Mouse (Mus musculus) neutrophil, adult 5-6 weeks (primary cell): ENCODE results near the gene Fastkd5. TPM values are rescaled to one million over a fixed set of nuclear protein-coding genes. Genes with fewer than 3 reads are reported as not detected.
A peak's percentile ranks its signal among the peaks of the same experiment; 100 is the strongest.
"Not testable (repeated sequence)": the region's sequence is repeated elsewhere in the genome, so short reads cannot be mapped to it uniquely, and the experiment has no call there.

Experiments used
- ATAC-seq: fragments of 151-379, 151-347 bp; 2 replicates; pipeline ENCODE4 v1.8.0; 2017; ENCODE audit warnings: mild to moderate bottlenecking, moderate TSS enrichment; ENCODE audit not compliant: insufficient number of reproducible peaks, poor library complexity, low FRiP score, severe bottlenecking; ENCODE audit errors: extremely low read depth
- total RNA-seq: library from RNA; stranded (forward); fragments of 200-1000 nt; gene quantifications from 2 replicates; pipeline ENCODE4 v1.2.3, GENCODE M21; 2017

The Fastkd5 gene
- total RNA-seq: 12.0 and 18.9 TPM in 2 replicates

DNA sequence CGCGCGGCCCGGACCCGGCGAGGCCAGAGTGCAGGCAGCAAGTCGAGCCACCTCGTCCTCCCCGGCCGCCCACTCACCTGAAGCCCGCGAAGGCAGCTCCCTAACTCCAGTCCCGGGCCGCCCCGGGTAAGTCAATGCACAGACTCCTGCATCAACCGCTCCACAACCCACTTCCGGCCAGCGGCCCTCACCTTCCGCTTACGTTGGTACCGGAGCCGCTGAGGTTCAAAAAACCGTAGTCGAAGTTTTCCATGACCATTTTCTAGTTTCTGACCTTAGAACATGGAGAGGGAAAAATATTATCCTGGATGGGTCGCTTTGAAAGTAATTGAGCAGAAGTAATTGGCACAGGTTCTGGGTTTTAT lies at the start of gene Fastkd5, which contains the start of gene Ubox5:
Gene Fastkd5 (minus strand): TSS at position 189 of the 365 bp plus-strand sequence.
Gene Ubox5 (minus strand): TSS at position 200 of the 365 bp plus-strand sequence.
- ATAC-seq: peak; percentile 80

DNA sequence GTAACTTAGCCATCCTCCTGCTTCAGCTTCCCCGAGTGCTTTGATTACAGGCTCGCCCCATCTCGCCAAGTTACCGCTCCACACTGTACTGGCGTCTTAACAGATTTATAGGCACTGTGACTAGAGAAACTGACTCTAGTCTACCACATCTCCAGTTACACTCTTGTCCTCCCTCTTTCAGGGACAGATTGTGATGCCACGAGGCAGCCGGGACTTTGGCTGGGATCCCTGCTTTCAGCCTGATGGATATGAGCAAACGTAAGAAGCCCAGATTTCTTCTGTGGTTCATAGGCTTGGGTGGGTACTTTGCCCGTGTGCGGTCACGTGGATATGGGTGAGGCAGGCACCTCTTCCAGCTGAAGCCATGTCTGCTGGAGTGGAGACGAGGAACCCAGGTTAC lies 49.3 kb upstream of the Fastkd5 start:
- ATAC-seq: no peak

DNA sequence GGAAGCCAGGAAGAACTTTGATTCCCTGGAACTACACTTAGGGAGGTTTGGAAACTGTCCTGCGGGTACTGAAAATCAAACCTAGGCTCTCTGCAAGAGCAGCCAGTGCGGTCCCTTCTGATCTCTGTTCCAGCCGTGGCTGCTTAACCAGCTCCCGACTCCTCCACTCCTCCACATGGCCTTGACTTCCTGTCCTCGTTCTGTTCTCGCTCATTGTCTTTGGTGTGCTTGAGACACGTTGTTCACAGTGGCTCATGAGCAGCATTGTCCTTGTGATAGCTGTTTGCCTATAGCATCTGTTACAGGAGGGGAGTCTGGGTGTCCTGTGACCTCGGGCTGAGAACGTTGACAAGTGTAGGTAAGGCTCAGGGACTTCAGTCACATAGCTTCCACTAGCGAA lies 47.4 kb upstream of the Fastkd5 start:
- no peak for ATAC-seq

DNA sequence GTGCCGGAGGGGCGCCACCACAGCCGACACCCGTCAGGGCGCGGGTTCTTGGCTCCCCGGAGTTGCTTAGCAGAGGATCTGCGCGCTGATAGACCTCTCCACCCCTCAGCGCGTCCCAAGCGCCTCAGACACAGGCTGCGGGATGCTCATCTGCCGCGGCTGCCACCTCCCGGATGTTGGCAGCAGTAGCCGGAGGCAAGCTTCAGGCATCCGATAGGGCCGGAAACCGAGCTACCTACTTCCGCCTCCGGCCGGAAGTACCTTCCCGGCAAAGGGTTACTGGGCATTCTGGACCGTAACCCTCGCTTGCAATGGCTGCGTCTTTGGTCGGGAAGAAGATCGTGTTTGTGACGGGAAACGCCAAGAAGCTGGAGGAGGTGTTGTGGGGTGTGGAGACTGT lies 37.7 kb upstream of the Fastkd5 start, which contains the start of gene Itpa:
Gene Itpa (plus strand): TSS at position 52 of the 400 bp plus-strand sequence.
- ATAC-seq: peak; percentile 90

DNA sequence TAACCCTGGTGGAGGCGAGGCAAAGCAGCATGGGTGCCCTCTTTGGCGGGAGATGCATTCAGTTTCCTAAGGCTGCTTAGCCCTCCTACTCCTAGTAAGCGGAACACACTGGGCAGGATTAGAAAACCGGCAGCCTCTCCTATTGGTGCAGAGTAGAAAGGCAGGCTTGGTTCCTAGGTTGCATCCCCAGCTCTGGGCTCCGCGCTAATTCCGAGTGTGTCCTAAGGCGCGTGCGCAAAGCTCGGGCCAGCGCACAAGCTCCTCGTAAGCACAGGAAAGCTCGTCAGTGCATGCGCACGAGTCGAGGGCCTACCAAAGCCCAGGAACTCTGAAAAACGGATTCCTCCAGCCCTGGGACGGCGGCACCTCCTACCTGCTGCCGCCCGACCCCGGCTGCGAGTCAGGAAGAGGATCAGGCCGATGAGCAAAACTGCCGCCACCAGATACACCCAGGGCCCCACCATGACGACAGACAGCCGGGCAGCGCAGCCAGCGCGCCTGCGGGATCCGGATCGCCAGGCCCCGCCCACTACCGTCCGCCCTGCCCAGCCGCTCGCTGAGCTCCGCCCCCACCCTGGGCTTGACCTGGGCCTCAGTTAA lies 34.4 kb upstream of the Fastkd5 start, which contains the start of gene Ddrgk1:
Gene Ddrgk1 (minus strand): TSS at position 558 of the 600 bp plus-strand sequence.
- ATAC-seq: peak; percentile 59

DNA sequence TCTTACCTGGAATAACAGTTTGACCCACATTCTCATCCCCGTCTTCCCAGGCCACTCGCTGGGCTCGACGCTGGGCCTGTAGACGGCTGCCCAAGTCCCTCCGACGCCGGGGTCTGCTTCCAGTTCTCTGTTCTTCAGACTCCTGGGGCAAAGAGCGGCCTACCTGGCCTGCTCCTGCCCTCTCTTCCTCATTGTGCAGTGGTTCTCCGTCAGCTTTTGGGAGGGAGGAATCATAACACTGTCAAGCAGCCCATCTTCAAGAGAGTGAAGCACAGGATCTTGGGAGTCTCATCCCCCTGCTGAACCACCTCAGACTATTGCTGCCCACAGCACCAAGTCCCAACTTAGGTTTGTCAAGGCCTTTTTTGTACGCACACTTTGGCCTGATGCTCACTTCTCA lies 33.5 kb upstream of the Fastkd5 start:
- ATAC-seq: no peak

DNA sequence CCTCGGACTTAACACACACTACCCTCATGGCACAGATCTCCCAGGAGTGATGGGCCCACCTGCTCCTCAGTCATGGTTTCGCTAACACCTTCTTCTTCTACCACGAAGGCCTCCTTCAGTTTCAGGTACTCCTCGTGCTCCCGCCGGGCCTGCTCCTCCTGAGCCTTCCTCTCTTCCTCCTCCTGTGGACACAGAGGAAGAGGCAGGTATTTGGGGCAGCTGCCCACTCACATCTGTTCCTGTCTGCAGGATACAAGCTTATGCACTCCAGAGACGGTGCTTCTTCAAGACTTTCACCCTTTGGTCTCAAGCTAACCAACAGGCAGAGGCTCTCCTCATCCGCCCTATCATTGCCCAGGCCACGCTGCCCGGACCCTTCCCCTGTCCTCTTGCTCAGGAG lies 28.7 kb upstream of the Fastkd5 start:
- no peak for ATAC-seq

DNA sequence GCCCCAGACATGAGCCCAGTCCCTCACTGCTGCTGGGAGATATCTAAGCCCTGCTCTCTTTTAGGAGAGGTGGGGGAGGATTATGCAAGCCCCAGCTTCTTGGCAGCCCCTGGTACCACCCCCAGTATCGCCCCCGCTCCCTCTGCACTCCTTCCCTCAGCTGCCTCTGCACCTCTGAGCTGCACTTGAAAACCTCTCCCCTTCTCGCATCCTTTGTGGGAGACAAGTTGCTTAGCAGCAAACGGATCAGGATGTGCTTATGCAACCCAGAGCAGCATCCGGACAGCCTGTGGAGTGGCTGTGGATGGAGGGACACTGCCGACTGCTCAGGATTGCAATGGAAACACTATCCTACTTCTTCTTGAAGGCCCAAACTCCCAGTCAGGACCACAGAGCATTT lies 27.7 kb upstream of the Fastkd5 start:
- ATAC-seq: no peak

DNA sequence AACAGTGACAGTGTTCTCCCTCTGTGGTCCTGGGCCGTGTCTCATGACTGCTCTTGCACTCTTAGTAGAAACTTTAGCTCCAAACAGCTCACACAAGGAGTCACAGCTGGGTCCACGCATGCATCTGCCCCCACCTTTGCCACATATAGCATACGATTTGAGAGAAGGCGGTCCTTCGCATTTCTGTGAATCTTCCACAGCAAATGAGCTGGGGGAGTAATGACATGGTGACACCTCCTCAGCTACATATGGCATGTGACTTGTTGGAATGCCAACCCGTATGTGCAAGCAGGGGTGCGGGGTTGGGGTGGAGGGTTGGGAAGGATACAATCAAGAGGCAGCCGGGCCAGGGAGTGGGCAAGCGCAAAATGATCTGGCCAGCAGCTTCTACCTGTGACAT lies 26.7 kb upstream of the Fastkd5 start:
- no peak for ATAC-seq

DNA sequence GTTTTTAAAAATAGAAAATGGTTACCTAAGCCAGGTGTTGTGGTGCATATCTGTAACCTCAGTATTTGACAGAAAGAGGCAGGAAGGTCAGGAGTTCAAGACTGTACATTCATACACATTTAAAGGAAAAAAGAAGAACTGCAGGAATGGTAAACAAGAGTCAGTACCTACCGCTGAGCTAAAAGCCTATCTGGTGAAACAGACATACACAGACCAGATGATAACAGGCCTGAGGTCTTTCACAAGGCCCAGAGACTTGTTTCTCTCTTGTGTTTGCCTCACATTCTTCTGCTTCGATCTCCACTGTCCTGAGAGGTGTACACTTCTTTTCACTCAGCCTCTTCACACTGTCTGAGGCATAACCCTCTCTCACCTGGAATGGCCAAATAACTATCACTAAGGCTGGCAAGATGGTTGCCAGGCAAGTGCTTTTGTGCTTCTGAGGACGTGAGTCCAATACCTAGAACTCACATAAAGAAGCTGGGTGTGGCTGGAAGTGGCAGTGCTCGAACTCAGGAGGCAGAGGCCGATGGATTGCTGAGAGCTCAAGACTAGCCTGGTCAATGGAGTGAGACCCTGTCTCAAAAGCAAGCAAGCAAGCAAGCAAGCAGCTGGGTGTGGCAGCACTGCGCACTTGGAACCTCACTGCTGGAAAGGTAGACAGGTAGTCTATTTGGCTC lies 26.0 kb upstream of the Fastkd5 start:
- ATAC-seq: no peak

DNA sequence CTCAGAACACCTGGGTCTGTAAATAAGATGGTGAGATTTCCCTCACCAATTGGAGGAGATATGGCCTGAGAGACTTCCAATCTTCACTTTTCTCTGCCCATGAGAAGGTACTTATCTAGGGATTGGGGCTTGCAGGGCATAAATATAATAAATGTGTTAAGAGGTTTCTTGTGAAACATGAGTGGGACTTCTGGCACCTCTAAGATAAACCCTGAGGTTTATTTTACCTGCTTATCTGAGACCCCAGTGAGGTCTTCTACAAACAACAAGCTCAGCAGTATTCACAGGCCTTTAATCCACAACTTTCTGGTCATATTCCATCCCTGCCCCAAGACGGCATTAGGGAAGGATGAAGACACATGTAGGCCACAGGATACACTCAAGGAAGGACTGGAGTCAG lies 23.9 kb upstream of the Fastkd5 start:
- ATAC-seq: no peak

DNA sequence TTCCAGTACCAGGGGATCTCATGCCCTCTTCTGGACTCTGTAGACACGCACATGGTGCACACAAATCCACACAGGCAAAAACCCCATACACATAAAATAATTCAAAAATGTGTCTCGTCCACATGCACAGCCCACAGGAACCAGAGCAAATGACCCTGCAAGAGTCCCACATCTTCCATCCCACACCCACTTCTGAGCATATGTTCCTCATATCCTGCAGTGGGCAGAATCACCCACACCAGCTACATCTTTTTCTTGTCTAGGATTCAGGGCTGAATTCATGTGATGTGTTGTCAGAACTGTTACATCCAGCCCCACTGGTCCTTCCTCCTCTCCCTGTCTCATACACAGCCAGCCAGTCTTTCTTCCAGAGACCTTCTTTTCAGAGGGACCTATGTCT lies 23.5 kb upstream of the Fastkd5 start:
- ATAC-seq: no peak

DNA sequence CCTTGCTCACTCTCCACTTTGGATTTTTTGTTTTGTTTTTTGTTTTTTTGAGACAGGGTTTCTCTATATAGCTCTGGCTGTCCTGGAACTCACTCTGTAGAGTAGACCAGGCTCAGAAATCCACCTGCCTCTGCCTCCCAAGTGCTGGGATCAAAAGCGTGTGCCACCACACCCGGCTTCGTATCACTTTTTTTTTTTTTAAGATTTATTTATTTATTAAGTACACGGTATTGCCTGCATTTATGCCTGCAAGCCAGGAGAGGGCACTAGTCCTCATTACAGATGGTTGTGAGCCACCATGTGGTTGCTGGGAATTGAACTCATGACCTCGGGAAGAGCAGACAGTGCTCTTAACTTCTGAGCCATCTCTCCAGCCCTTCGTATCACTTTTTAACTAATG lies 19.2 kb upstream of the Fastkd5 start:
- ATAC-seq: not testable (repeated sequence)

DNA sequence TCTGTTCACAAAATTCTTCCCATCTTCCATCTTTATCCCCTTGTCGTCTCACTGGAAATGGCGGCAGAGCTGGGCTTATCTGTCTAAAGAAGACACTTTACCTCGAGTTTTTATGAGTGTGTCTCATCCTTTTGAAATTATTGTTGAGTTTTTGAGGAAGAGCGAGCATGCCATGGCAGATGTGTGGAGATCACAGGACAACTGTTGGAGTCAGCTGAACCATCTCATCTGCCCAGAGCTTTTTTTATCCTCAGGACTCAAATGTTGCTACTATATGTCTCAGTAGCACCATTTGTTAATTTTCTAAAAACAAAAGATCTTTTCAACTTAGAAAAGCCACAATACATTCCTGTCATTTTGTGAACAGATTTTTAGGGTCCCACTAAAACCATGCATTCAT lies 15.4 kb upstream of the Fastkd5 start:
- ATAC-seq: no peak

DNA sequence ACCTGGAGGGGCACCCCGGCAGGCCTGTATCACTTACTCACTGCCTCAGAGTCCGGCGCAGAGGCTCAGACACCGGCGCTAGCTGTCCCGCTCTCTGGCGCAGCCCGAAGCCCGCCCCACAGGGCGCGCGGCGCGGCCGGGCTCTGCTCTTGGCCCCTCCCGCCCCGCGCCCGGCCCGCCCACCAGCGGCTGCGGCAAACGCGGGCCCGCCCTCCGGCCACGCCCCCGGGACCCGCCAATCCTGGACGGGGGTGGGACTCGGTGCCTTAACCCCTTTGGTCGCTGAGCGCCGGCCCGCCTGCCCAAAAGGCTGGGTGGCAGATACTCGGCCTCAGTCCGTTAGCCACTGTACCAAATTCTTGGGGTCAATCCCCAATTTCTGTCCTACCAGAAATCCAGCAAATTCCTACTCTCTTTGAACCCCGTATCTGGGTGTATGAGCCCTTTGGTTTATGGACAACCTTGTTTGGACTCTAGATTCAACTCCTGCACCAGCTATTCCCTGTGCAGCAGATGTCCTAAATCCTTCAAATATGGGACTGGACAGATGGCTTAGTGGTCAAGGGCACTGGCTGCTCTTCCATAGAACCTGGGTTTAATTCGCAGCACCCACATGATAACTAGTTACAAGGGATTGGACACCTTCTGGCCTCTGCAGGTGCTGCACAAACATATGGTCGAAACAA lies 13.0 kb upstream of the Fastkd5 start, which contains the start of gene Lzts3:
Gene Lzts3 (minus strand): TSS at position 120 of the 686 bp plus-strand sequence.
- peak; percentile 60 for ATAC-seq

DNA sequence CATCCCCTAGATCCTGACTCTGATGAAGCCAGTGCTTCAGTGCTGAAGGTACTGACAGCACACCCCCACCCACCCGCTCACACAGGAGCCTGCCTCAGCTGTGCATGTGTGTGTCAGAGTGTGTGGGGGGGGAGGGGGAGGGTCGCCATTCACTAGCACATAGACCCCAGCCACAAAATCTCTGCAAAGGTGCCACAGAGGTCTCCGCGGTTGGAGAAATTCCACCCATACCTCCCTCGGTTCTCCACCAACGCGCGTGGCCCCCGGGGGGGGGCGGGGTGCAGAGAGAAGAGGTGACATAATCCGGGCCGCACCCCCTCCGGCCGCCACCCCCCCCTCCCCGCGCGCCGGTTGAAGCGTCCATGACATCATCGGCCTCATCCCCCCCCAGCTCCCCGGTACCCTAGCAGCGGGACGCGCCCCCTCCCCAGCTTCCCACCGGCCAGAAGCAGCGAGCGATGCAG lies 12.4 kb upstream of the Fastkd5 start:
- ATAC-seq: no peak

DNA sequence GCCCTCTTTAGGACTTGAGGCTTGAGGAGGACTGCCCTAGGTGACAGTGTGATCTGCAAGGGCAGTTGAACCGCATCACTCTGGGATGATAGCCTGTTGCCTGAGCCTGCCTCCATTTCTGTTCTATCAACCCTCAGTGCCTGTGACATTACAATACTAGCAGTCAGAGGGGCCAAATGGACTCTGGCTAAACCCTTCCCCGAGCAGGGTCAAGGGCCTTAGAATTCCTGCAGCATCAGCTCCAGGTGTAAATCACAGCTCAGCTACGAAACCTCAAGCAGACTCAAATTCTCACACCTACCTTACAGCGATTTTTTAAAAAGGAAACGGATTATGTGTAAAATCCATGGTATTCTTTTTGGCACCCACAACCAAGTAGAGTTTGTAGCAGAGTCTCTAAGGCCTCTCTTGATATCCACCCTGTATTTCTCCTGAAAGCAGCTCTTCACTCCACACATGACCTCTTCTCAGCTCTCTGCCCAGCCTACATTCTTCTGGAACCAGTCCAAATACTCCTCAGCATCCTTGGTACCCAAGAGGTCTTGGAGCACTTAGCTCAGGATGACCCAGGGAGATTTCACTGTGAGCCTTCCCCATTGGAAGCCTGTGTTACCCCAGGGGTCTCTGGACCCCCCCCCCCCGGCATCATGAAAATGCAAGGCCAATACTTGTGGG lies 11.7 kb upstream of the Fastkd5 start:
- ATAC-seq: no peak

DNA sequence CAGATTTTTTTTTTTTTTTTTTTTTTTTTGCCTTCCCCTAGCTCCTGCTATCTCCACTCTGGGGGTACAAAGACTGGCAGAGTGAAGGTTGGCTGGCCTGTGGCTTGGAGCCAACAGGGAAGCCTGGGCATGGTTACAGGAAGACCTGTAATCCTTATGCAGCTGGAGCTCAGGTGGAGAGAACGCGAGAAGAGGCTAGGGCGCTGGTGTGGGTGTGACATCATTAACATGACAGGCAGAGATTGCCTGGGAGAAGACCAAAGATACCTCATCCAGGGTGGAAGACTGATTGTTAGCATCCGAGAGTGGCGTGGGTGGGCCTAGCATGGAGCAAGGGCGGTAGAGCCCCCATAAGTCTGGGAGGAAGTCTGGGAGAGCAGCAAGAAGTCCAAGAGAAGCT lies 9.4 kb upstream of the Fastkd5 start:
- no peak for ATAC-seq

DNA sequence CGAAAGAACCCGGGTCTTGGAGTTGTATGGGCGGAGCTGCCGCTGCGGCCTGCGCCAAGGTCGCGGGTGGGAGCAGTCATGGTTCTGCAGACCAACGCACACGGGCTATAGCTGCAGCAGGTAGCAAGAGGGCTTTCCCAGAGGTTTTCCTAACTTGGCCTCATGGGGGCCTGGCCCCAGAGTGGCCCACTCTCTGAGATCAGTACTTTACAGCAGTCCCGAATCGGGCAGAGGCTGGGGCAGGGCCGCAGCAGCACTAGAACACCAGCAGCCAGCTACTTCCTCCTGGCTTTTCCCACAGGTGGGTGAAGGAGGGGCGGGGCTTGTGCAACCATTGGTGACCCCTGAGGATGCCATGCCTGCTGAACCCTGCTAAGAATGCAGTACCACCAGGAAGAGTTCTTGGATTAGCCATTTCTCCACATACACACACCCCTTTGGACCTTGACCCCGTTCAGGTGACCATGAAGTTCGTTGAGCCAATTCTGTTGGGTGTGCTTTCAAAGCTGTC lies 8.3 kb upstream of the Fastkd5 start:
- ATAC-seq: no peak
